Mouse (Mus musculus): Measurements from ENCODE around the gene Dtx1. TPM values are rescaled to one million over a fixed set of nuclear protein-coding genes. Genes with fewer than 3 reads are reported as not detected.

Dtx1 gene
- total RNA-seq, 2 experiments from 2014 or later = not detected

GRCm38 (mm10) chr5:120706541-120706940 is 5.2 kb downstream of the Dtx1 start:
- no peak for ATAC-seq (replicated peaks; ENCODE audit: poor library complexity)

GRCm38 (mm10) chr5:120704421-120704820 is 7.3 kb downstream of the Dtx1 start:
- ATAC-seq (replicated peaks; ENCODE audit: poor library complexity) = no peak

GRCm38 (mm10) chr5:120703660-120704059 is 8.1 kb downstream of the Dtx1 start:
- ATAC-seq (replicated peaks; ENCODE audit: poor library complexity) = no peak

GRCm38 (mm10) chr5:120702969-120703368 is 8.8 kb downstream of the Dtx1 start:
- no peak for ATAC-seq (replicated peaks; ENCODE audit: poor library complexity)

- no peak for ATAC-seq (replicated peaks; ENCODE audit: poor library complexity)
These were observed 9.3 kb downstream of the Dtx1 start for GRCm38 (mm10) chr5:120702421-120702820.

- ATAC-seq (replicated peaks; ENCODE audit: poor library complexity) = no peak
These were observed 10.5 kb downstream of the Dtx1 start for GRCm38 (mm10) chr5:120700996-120701790.

- no peak for ATAC-seq (replicated peaks; ENCODE audit: poor library complexity)
These were observed 12.8 kb downstream of the Dtx1 start for GRCm38 (mm10) chr5:120698801-120699391.

- no peak for ATAC-seq (replicated peaks; ENCODE audit: poor library complexity)
These were observed 13.5 kb downstream of the Dtx1 start for GRCm38 (mm10) chr5:120698181-120698580.

GRCm38 (mm10) chr5:120696865-120697264 is 14.9 kb downstream of the Dtx1 start:
- no peak for ATAC-seq (replicated peaks; ENCODE audit: poor library complexity)

GRCm38 (mm10) chr5:120696057-120696743 is 15.5 kb downstream of the Dtx1 start:
- ATAC-seq (replicated peaks; ENCODE audit: poor library complexity) = no peak

GRCm38 (mm10) chr5:120694695-120695074 is 17.0 kb downstream of the Dtx1 start:
- ATAC-seq (replicated peaks; ENCODE audit: poor library complexity) = no peak

GRCm38 (mm10) chr5:120693931-120694694 is 17.6 kb downstream of the Dtx1 start:
- ATAC-seq (replicated peaks; ENCODE audit: poor library complexity) = no peak

- no peak for ATAC-seq (replicated peaks; ENCODE audit: poor library complexity)
These were observed 19.7 kb downstream of the Dtx1 start for GRCm38 (mm10) chr5:120692034-120692433.

GRCm38 (mm10) chr5:120690417-120690816 is 21.3 kb downstream of the Dtx1 start:
- ATAC-seq (replicated peaks; ENCODE audit: poor library complexity) = no peak

- no peak for ATAC-seq (replicated peaks; ENCODE audit: poor library complexity)
These were observed 23.3 kb downstream of the Dtx1 start for GRCm38 (mm10) chr5:120688434-120688833.

GRCm38 (mm10) chr5:120687897-120688296 is 23.8 kb downstream of the Dtx1 start:
- ATAC-seq (replicated peaks; ENCODE audit: poor library complexity) = no peak

- no peak for ATAC-seq (replicated peaks; ENCODE audit: poor library complexity)
These were observed 24.3 kb downstream of the Dtx1 start for GRCm38 (mm10) chr5:120687484-120687851.

GRCm38 (mm10) chr5:120686749-120687483 is 24.8 kb downstream of the Dtx1 start:
- ATAC-seq (replicated peaks; ENCODE audit: poor library complexity) = no peak

GRCm38 (mm10) chr5:120685678-120686077 is 26.0 kb downstream of the Dtx1 start:
- no peak for ATAC-seq (replicated peaks; ENCODE audit: poor library complexity)

- no peak for ATAC-seq (replicated peaks; ENCODE audit: poor library complexity)
These were observed 28.6 kb downstream of the Dtx1 start for GRCm38 (mm10) chr5:120682982-120683771.

All from megakaryocyte progenitor cell, adult 5-6 weeks (primary cell).